Mouse (Mus musculus): ENCODE results near the gene Gna11.

Gna11 gene

GRCm38 (mm10) chr10:81545161-81545747 lies at the start of gene Gna11:
Gene Gna11, minus strand, starts transcription at chr10:81545190.
- peak; percentile 100 for DNase-seq (ENCODE audit: low spot score)

GRCm38 (mm10) chr10:81593935-81594334 lies 48.9 kb upstream of the Gna11 start:
- DNase-seq (ENCODE audit: low spot score) = no peak

- no peak for DNase-seq (ENCODE audit: low spot score)
Measured at GRCm38 (mm10) chr10:81593223-81593622, 48.2 kb upstream of the Gna11 start.

GRCm38 (mm10) chr10:81592631-81593030 lies 47.6 kb upstream of the Gna11 start:
- DNase-seq (ENCODE audit: low spot score) = no peak

GRCm38 (mm10) chr10:81591846-81592245 lies 46.9 kb upstream of the Gna11 start:
- DNase-seq (ENCODE audit: low spot score) = no peak

GRCm38 (mm10) chr10:81588739-81589138 lies 43.7 kb upstream of the Gna11 start:
- no peak for DNase-seq (ENCODE audit: low spot score)

GRCm38 (mm10) chr10:81583347-81583746 lies 38.4 kb upstream of the Gna11 start:
- DNase-seq (ENCODE audit: low spot score) = no peak

GRCm38 (mm10) chr10:81580441-81581070 lies 35.6 kb upstream of the Gna11 start:
- DNase-seq (ENCODE audit: low spot score) = peak; percentile 64

- no peak for DNase-seq (ENCODE audit: low spot score)
Measured at GRCm38 (mm10) chr10:81579967-81580366, 35.0 kb upstream of the Gna11 start.

GRCm38 (mm10) chr10:81575695-81576094 lies 30.7 kb upstream of the Gna11 start:
- no peak for DNase-seq (ENCODE audit: low spot score)

GRCm38 (mm10) chr10:81575208-81575631 lies 30.2 kb upstream of the Gna11 start:
- peak; percentile 68 for DNase-seq (ENCODE audit: low spot score)

- peak; percentile 82 for DNase-seq (ENCODE audit: low spot score)
Measured at GRCm38 (mm10) chr10:81574081-81575056, 29.4 kb upstream of the Gna11 start, which contains the start of gene Tle2. Gene Tle2, plus strand, starts transcription at chr10:81574561.

GRCm38 (mm10) chr10:81572975-81573374 lies 28.0 kb upstream of the Gna11 start:
- DNase-seq (ENCODE audit: low spot score) = peak; percentile 85

- DNase-seq (ENCODE audit: low spot score) = peak; percentile 62
Measured at GRCm38 (mm10) chr10:81572133-81572671, 27.2 kb upstream of the Gna11 start.

GRCm38 (mm10) chr10:81571501-81571876 lies 26.5 kb upstream of the Gna11 start:
- peak; percentile 97 for DNase-seq (ENCODE audit: low spot score)

- DNase-seq (ENCODE audit: low spot score) = peak; percentile 96
Measured at GRCm38 (mm10) chr10:81570831-81571500, 26.0 kb upstream of the Gna11 start.

- no peak for DNase-seq (ENCODE audit: low spot score)
Measured at GRCm38 (mm10) chr10:81570238-81570800, 25.3 kb upstream of the Gna11 start.

GRCm38 (mm10) chr10:81569507-81570237 lies 24.7 kb upstream of the Gna11 start:
- DNase-seq (ENCODE audit: low spot score) = no peak

- DNase-seq (ENCODE audit: low spot score) = peak; percentile 85
Measured at GRCm38 (mm10) chr10:81568381-81569191, 23.6 kb upstream of the Gna11 start.

Measured in testis, postnatal 10 days (tissue).